Mouse (Mus musculus) macrophage (primary cell): ENCODE results near the gene Mapk14. TPM values are rescaled to one million over a fixed set of nuclear protein-coding genes. Genes with fewer than 3 reads are reported as not detected.
A peak's percentile ranks its signal among the peaks of the same experiment; 100 is the strongest.

Experiments used
- H3K27ac ChIP-seq: fragments of 350-480 bp; formaldehyde crosslinking; 2 replicates; pipeline ENCODE4 v1.9.0; 2021
- H3K36me3 ChIP-seq: fragments of 350-480 bp; formaldehyde crosslinking; 2 replicates; pipeline ENCODE4 v1.9.0; 2021; ENCODE audit errors: inconsistent target
- H3K4me3 ChIP-seq: fragments of 350-480 bp; formaldehyde crosslinking; 2 replicates; pipeline ENCODE4 v1.9.0; 2021; ENCODE audit errors: inconsistent target
- H3K79me2 ChIP-seq: fragments of 350-480 bp; formaldehyde crosslinking; 2 replicates; pipeline ENCODE4 v1.9.0; 2021; ENCODE audit errors: inconsistent target
- WGBS: methylation state at CpG from one replicate; pipeline ENCODE4 v1.1.7; 2026; ENCODE audit warnings: inconsistent platforms; ENCODE audit not compliant: missing documents; 5-methylcytosine and 5-hydroxymethylcytosine counted together
- polyA plus RNA-seq: library from polyadenylated mRNA; stranded (reverse); fragments of 250-400 nt; gene quantifications from 3 replicates; pipeline ENCODE4 v1.2.4, GENCODE M21; 2018; ENCODE audit warnings: inconsistent platforms

Mapk14 gene
- polyA plus RNA-seq, 1 experiment from 2014 or later: 62.0 TPM

- Histone ChIP-seq H3K4me3 (peak overlapping the region; percentile 70), H3K36me3 (no peaks in the 10 kb centered on the region), H3K79me2 (peaks cover 51% of the 10 kb centered on the region), H3K27ac (peak overlapping the region; percentile 89)
- WGBS: 0% methylated on average over 40 of the region's 53 CpGs
These were observed 685 bp downstream of the Mapk14 start for GRCm38 (mm10) chr17:28691687-28692340.

GRCm38 (mm10) chr17:28692341-28692710, 1.2 kb downstream of the Mapk14 start:
- H3K79me2 ChIP-seq: peaks cover 56% of the 10 kb centered on the region
- H3K36me3 ChIP-seq: no peaks in the 10 kb centered on the region
- peak overlapping the region; percentile 70 for H3K4me3 ChIP-seq
- under 1% methylated on average over 18 of the region's 18 CpGs for WGBS
- peak overlapping the region; percentile 89 for H3K27ac ChIP-seq

DNA sequence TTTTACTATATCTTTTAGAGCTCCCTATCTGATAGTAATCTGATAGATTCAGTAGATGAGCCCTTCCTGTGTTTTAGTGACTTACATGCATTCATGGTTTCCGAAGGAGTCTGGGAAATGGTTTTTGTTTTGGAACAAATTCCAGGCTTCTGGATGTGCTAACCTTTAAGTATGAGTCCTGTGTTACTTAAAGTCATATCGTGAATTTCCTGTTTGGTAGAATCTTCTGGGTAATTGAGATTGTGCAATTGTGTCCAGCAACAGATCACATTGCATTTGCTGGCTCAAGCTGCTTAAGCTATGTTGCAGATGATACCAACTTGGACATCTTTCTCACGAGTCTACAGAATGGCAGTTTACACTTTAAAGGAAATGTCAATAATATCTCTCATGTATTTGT, 2.0 kb downstream of the Mapk14 start:
- peak overlapping the region; percentile 70 for H3K4me3 ChIP-seq
- 0% methylated on average over 3 of the region's 3 CpGs for WGBS
- peaks cover 64% of the 10 kb centered on the region for H3K79me2 ChIP-seq
- H3K27ac ChIP-seq: peak overlapping the region; percentile 89
- H3K36me3 ChIP-seq: no peaks in the 10 kb centered on the region

- WGBS: 79% methylated on average over 1 of the region's 2 CpGs
- no peaks in the 10 kb centered on the region for H3K36me3 ChIP-seq
- H3K4me3 ChIP-seq: peak overlapping the region; percentile 70; the same call in 1 of the 2 replicates
- peak overlapping the region; percentile 89 for H3K27ac ChIP-seq
- peaks cover 73% of the 10 kb centered on the region for H3K79me2 ChIP-seq
These were observed 2.9 kb downstream of the Mapk14 start for GRCm38 (mm10) chr17:28694078-28694477.

DNA sequence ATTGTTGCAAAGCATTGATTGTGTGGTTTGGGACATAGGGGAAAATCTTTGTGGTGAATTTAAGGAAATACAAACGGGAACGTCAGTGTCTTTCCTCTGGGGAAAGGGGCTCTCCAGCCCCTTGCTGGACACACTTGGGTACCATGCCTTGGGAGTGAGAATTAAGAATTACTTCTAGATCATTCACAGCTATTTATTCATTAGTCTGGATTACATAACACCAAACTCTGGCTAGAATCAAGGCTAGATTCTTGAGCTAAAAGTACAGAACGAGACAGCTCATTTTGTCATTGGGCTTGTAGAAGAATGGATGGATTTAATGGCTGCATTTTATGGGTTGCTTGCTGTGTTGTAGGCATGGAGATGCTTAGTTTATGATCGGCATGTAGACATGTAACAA, 3.7 kb downstream of the Mapk14 start:
- H3K79me2 ChIP-seq: peaks cover 81% of the 10 kb centered on the region
- peak overlapping the region; percentile 89 for H3K27ac ChIP-seq
- no peak overlapping the region for H3K4me3 ChIP-seq
- H3K36me3 ChIP-seq: no peaks in the 10 kb centered on the region
- 13% methylated on average over 4 of the region's 4 CpGs for WGBS

DNA sequence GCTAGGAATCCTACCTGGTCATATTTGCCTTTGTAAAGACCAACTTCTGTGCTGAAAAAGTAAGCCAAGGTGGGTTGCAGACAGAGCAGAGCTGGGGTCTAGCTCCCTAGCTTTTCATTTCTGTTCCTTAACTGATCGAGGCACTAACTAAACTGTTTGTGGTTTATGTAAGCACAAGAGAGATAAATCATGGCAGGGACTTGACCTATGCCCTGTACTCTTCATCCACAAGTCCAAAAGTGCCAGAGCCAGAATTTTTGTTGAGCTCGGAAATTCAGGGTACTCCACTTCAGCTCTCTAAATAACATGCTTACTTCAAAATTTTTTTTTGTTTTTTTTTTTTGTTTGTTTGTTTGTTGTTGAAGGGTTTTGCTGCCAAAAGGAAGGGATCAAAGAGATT, 5.5 kb downstream of the Mapk14 start:
- Histone ChIP-seq H3K79me2 (peaks cover 98% of the 10 kb centered on the region), H3K27ac (peak overlapping the region; percentile 13; the same call in 1 of the 2 replicates), H3K36me3 (no peaks in the 10 kb centered on the region), H3K4me3 (no peak overlapping the region)
- WGBS: 33% methylated on average over 2 of the region's 2 CpGs

- H3K79me2 ChIP-seq: peaks cover 98% of the 10 kb centered on the region
- H3K4me3 ChIP-seq: no peak overlapping the region
- WGBS: 45% methylated on average over 13 of the region's 13 CpGs
- no peaks in the 10 kb centered on the region for H3K36me3 ChIP-seq
- H3K27ac ChIP-seq: peak overlapping the region; percentile 35
These were observed 6.4 kb downstream of the Mapk14 start for GRCm38 (mm10) chr17:28697290-28698195.

- Histone ChIP-seq H3K27ac (peak overlapping the region; percentile 35; the same call in 1 of the 2 replicates), H3K36me3 (no peaks in the 10 kb centered on the region)
- WGBS: 79% methylated on average over 4 of the region's 4 CpGs
These were observed 7.1 kb downstream of the Mapk14 start for GRCm38 (mm10) chr17:28698245-28698644.

GRCm38 (mm10) chr17:28698672-28699071, 7.5 kb downstream of the Mapk14 start:
- H3K4me3 ChIP-seq: no peak overlapping the region
- H3K36me3 ChIP-seq: no peaks in the 10 kb centered on the region
- H3K27ac ChIP-seq: no peak overlapping the region
- 38% methylated on average over 2 of the region's 2 CpGs for WGBS
- H3K79me2 ChIP-seq: peaks cover 98% of the 10 kb centered on the region

More at GRCm38 (mm10) chr17:28698245-28698644, 7.1 kb downstream of the Mapk14 start:
- H3K79me2 ChIP-seq: peaks cover 98% of the 10 kb centered on the region
- no peak overlapping the region for H3K4me3 ChIP-seq

DNA sequence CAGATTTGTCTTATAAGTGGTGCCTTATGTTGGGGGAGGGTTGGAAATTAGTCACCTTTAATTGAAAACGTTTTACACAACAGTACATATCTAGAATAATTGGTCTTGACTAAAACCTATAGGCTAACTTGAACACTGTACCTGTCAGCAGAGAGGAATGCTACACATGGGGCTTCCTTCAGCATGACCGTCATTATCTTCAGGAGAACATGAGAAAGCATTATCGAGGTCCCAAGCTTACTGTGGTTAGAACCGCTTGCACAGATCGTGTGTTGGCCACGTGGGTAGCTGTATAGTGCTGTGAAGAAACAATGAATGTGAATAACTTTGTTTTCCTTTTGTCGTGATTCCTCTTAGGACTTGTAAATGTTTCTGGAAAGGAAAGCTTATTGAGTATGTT, 8.7 kb downstream of the Mapk14 start:
- Histone ChIP-seq H3K4me3 (no peak overlapping the region), H3K27ac (no peak overlapping the region), H3K36me3 (no peaks in the 10 kb centered on the region), H3K79me2 (peaks cover 100% of the 10 kb centered on the region)
- WGBS: 12% methylated on average over 7 of the region's 7 CpGs

DNA sequence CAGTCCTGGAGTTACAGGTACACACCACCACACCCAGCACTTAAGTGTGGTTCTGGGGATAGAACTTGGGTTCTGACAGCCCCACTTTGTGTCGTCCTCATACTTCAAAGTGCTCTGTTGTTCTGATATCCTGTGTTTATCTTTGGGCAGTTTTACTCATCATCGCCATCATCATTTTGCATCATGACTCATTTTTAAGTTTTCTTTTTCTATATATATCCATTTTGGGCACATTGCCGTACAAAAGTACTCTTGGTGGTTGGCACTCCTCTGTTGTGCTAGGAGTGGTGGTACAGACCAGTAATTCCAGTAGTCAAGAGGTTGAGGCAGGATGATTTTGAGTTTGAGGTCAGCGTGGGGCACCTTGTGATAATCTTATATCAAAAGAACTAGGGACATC, 10.0 kb downstream of the Mapk14 start:
- 83% methylated on average over 4 of the region's 4 CpGs for WGBS
- Histone ChIP-seq H3K79me2 (peaks cover 100% of the 10 kb centered on the region), H3K27ac (no peak overlapping the region), H3K36me3 (no peaks in the 10 kb centered on the region), H3K4me3 (no peak overlapping the region)

- 0 out of 2 replicates have a peak overlapping the region, but pooled peaks have one; percentile 15 for H3K27ac ChIP-seq
- whole genome bisulfite sequencing: 74% methylated on average over 3 of the region's 3 CpGs
- H3K79me2 ChIP-seq: peaks cover 100% of the 10 kb centered on the region
- H3K36me3 ChIP-seq: no peaks in the 10 kb centered on the region
- no peak overlapping the region for H3K4me3 ChIP-seq
These were observed 10.6 kb downstream of the Mapk14 start for GRCm38 (mm10) chr17:28701737-28702136.

GRCm38 (mm10) chr17:28702646-28703045, 11.5 kb downstream of the Mapk14 start:
- Histone ChIP-seq H3K27ac (peak overlapping the region; percentile 15; the same call in 1 of the 2 replicates), H3K4me3 (no peak overlapping the region), H3K36me3 (no peaks in the 10 kb centered on the region), H3K79me2 (peaks cover 100% of the 10 kb centered on the region)
- 15% methylated on average over 2 of the region's 2 CpGs for WGBS

- Histone ChIP-seq H3K4me3 (no peak overlapping the region), H3K27ac (peak overlapping the region; percentile 85), H3K36me3 (no peaks in the 10 kb centered on the region), H3K79me2 (peaks cover 98% of the 10 kb centered on the region)
- WGBS: 0% methylated on average over 1 of the region's 1 CpGs
These were observed 15.6 kb downstream of the Mapk14 start for GRCm38 (mm10) chr17:28706697-28707096.

GRCm38 (mm10) chr17:28707136-28707627, 16.1 kb downstream of the Mapk14 start:
- Histone ChIP-seq H3K36me3 (no peaks in the 10 kb centered on the region), H3K27ac (peak overlapping the region; percentile 85)
- WGBS: 43% methylated on average over 3 of the region's 3 CpGs

More at GRCm38 (mm10) chr17:28707136-28707627, 16.1 kb downstream of the Mapk14 start:
- Histone ChIP-seq H3K79me2 (peaks cover 98% of the 10 kb centered on the region), H3K4me3 (no peak overlapping the region)
